Mouse (Mus musculus): ENCODE data around the gene H60b.
"Not testable (repeated sequence)": the region's sequence is repeated elsewhere in the genome, so short reads cannot be mapped to it uniquely, and the experiment has no call there.

H60b gene

GRCm38 (mm10) chr10:22274445-22275057, 116.2 kb downstream of the H60b start:
- DNase-seq: no peak

- DNase-seq: not testable (repeated sequence)
Observed at GRCm38 (mm10) chr10:22278468-22278867, 120.1 kb downstream of the H60b start.

GRCm38 (mm10) chr10:22282816-22283215, 124.4 kb downstream of the H60b start:
- no peak for DNase-seq

- no peak for DNase-seq
Observed at GRCm38 (mm10) chr10:22295676-22296075, 137.3 kb downstream of the H60b start.

GRCm38 (mm10) chr10:22297033-22297762, 138.8 kb downstream of the H60b start:
- no peak for DNase-seq

- DNase-seq: no peak
Observed at GRCm38 (mm10) chr10:22297766-22298461, 139.5 kb downstream of the H60b start.

GRCm38 (mm10) chr10:22299324-22299723, 140.9 kb downstream of the H60b start:
- no peak for DNase-seq

- no peak for DNase-seq
Observed at GRCm38 (mm10) chr10:22301641-22302040, 143.3 kb downstream of the H60b start.

GRCm38 (mm10) chr10:22302344-22303057, 144.1 kb downstream of the H60b start:
- no peak for DNase-seq

- no peak for DNase-seq
Observed at GRCm38 (mm10) chr10:22303736-22304135, 145.3 kb downstream of the H60b start.

GRCm38 (mm10) chr10:22305801-22306200, 147.4 kb downstream of the H60b start:
- no peak for DNase-seq

- no peak for DNase-seq
Observed at GRCm38 (mm10) chr10:22306452-22306851, 148.1 kb downstream of the H60b start.

- DNase-seq: no peak
Observed at GRCm38 (mm10) chr10:22308221-22308620, 149.8 kb downstream of the H60b start.

GRCm38 (mm10) chr10:22322858-22323257, 164.5 kb downstream of the H60b start:
- DNase-seq: no peak

Measured in kidney, postnatal 14 days (tissue).